Mouse (Mus musculus) MEL (cell line): Measurements from ENCODE around the gene Hp.

Source experiments
- BHLHE40 ChIP-seq: IDR thresholded peaks from 2 replicates; pipeline ENCODE4 v1.6.1; 2012; ENCODE audit warnings: low read depth, mild to moderate bottlenecking, inconsistent platforms, low read length, improper control_type of control experiment, borderline replicate concordance
- E2F4 ChIP-seq: IDR thresholded peaks from 2 replicates; pipeline ENCODE4 v1.6.1; 2011; ENCODE audit warnings: low read depth, low read length, improper control_type of control experiment, borderline replicate concordance
- KAT2A ChIP-seq: conservative IDR thresholded peaks from 2 replicates; pipeline ENCODE4 v1.6.1; 2012; ENCODE audit warnings: low read depth, low read length, improper control_type of control experiment, inconsistent platforms
- POLR2A ChIP-seq, 2 experiments: IDR thresholded peaks; 2 replicates each; pipeline ENCODE4 v1.6.1; 2011 to 2012; ENCODE audit warnings: low read length in 2 of 2, mild to moderate bottlenecking in 2 of 2, control low read depth in 1 of 2, improper control_type of control experiment in 1 of 2, low read depth in 1 of 2, moderate library complexity in 1 of 2; ENCODE audit not compliant: control insufficient read depth in 1 of 2, insufficient read depth in 1 of 2, poor library complexity in 1 of 2

DNA sequence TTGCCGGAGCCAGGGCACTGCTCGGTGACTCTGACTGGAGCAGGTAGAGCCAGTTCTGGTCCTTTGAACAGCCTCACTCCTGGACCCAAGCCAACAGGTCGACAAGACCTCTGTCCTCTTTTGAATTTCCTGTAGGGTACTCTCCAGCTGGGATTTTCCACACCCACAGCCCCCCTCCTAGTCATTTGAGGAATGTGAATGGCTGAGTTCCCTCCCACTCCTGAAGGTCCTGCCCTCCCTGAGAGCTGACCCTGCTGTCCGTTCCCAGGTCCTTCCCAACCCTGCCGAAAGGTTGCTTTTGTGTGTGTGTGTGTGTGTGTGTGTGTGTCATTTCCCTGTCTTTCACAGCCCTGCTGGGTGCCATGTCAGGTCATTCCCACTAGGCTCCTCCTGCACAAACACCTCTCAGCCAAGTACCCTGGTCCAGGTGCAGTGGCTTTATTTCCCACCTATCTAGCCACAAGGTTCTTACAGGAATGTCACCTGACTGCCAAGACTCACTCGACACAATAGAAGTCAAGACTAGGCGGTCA, 8.1 kb upstream of the Hp start:
- no peak for TF ChIP-seq POLR2A (IDR thresholded peaks at IDR 0.05; ENCODE audit: control insufficient read depth in 1 of 2, insufficient read depth in 1 of 2, low read depth in 1 of 2, low read length in 2 of 2, poor library complexity in 1 of 2)
- no peak for TF ChIP-seq E2F4
- TF ChIP-seq KAT2A = no peak
- no peak for TF ChIP-seq BHLHE40
